Mouse (Mus musculus) midbrain, embryonic 14.5 days (tissue): ENCODE measurements at regions not wholly inside any gene's neighbourhood (a gene's known extent, or its start where the extent isn't known, plus 50 kb on each side); places are given as distances from the start of the nearest gene placed in this dataset.

Experiments used
- ATAC-seq: fragments of 200-750 bp; cut with Nextera tagmentation; 2 replicates; pipeline ENCODE4 v1.8.0; 2017; ENCODE audit warnings: moderate number of reproducible peaks, moderate library complexity; ENCODE audit not compliant: low FRiP score, low TSS enrichment
- DNase-seq: peaks from one replicate; pipeline ENCODE4 v3.0.0-alpha.2; 2015
- H3K27ac ChIP-seq: fragments of 300-500 bp; sonication (generic); replicated peaks from 2 replicates; pipeline ENCODE4 v1.5.1; 2014; ENCODE audit warnings: mild to moderate bottlenecking, low read depth, low read length, moderate library complexity
- H3K27me3 ChIP-seq: fragments of 300-500 bp; sonication (generic); 2 replicates; pipeline ENCODE4 v1.6.1; 2014; ENCODE audit warnings: low read length, control low read depth, mixed read lengths; ENCODE audit not compliant: control insufficient read depth, insufficient read depth
- H3K36me3 ChIP-seq: fragments of 300-500 bp; sonication (generic); 2 replicates; pipeline ENCODE4 v1.6.1; 2014; ENCODE audit warnings: low read length, control low read depth; ENCODE audit not compliant: control insufficient read depth, insufficient read depth
- H3K4me1 ChIP-seq: fragments of 300-500 bp; sonication (generic); 2 replicates; pipeline ENCODE4 v1.6.1; 2014; ENCODE audit warnings: mild to moderate bottlenecking, antibody characterized with exemption, low read length, control low read depth; ENCODE audit not compliant: control insufficient read depth, insufficient read depth
- H3K4me2 ChIP-seq: fragments of 300-500 bp; sonication (generic); 2 replicates; pipeline ENCODE4 v1.6.1; 2014; ENCODE audit warnings: mild to moderate bottlenecking, low read length, moderate library complexity
- H3K4me3 ChIP-seq: fragments of 300-500 bp; sonication (generic); replicated peaks from 2 replicates; pipeline ENCODE4 v1.5.1; 2014; ENCODE audit warnings: low read depth, low read length
- H3K9ac ChIP-seq: fragments of 300-500 bp; sonication (generic); replicated peaks from 2 replicates; pipeline ENCODE4 v1.6.1; 2014; ENCODE audit warnings: mild to moderate bottlenecking, low read length, moderate library complexity
- H3K9me3 ChIP-seq: fragments of 300-500 bp; sonication (generic); 2 replicates; pipeline ENCODE4 v1.6.1; 2016; ENCODE audit warnings: low read length, control low read depth, mixed read lengths; ENCODE audit not compliant: control insufficient read depth
- WGBS: fragments of 180-500 bp; shearing (Covaris S2); extraction: QIAGEN DNeasy Blood & Tissue Kit; methylation state at CpG from one replicate; pipeline ENCODE4 v1.1.7; 2014; 5-methylcytosine and 5-hydroxymethylcytosine counted together

GRCm38 (mm10) chr2:137764785-137765184 is 491.6 kb upstream of the Btbd3 start:
- no peak for ATAC-seq
- H3K36me3 ChIP-seq = no peaks in the 10 kb centered on the region
- no peak for DNase-seq
- no peaks in the 10 kb centered on the region for H3K4me1 ChIP-seq
- no peak overlapping the region for H3K27ac ChIP-seq
- H3K9ac ChIP-seq = no peak overlapping the region
- H3K27me3 ChIP-seq = no peaks in the 10 kb centered on the region
- no peak overlapping the region for H3K4me2 ChIP-seq
- H3K4me3 ChIP-seq = no peak overlapping the region
- H3K9me3 ChIP-seq = no peaks in the 10 kb centered on the region

DNA sequence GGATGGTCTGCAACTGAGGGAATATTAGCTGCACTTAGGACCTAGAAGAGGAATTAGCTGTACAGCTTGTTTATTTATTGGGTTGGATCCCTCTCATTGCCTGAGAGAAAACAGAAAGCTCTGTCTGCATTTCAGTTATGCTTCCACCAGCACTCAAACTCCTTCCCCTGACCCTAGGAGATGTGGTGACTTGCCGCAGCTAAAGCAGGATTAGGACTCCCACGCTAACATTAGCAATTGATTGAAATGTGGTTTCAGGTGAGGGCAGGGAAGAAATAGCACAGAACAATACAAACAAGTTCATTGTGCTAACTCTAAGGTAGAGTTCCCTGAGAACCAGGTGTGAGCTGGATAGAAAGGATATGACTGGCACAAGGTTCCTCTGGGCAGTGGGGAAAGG is 496.9 kb upstream of the Btbd3 start:
- no peaks in the 10 kb centered on the region for H3K36me3 ChIP-seq
- 81% methylated on average over 2 of the region's 2 CpGs for WGBS
- no peak overlapping the region for H3K9ac ChIP-seq
- DNase-seq (no peak), ATAC-seq (no peak)
- no peak overlapping the region for H3K4me3 ChIP-seq
- no peaks in the 10 kb centered on the region for H3K9me3 ChIP-seq
- H3K4me1 ChIP-seq = peaks cover 7% of the 10 kb centered on the region
- no peak overlapping the region for H3K4me2 ChIP-seq
- no peaks in the 10 kb centered on the region for H3K27me3 ChIP-seq
- no peak overlapping the region for H3K27ac ChIP-seq

DNA sequence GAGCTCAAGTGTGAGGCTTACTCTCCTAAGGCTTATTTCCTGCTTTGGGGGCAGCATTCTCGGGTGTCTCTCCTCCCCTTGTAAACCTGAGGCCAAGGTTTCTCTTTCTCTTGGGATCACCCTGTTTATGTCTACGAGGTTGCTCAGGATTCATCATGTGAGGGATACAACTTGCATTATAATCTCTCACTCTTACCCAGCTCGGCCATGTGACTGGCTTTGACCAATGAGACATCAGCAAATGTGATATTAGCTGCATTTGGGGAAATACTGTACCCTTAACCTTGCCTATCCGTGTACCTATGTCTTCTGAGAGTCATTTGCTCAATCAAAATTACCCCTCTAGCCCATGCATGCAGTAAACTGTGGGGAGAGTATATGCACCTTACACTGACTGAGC is 498.0 kb upstream of the Btbd3 start:
- WGBS = 84% methylated on average over 4 of the region's 4 CpGs
- no peak overlapping the region for H3K27ac ChIP-seq
- H3K4me2 ChIP-seq = no peak overlapping the region
- H3K9me3 ChIP-seq = no peaks in the 10 kb centered on the region
- no peaks in the 10 kb centered on the region for H3K36me3 ChIP-seq
- H3K4me1 ChIP-seq = peaks cover 7% of the 10 kb centered on the region
- H3K9ac ChIP-seq = no peak overlapping the region
- H3K4me3 ChIP-seq = no peak overlapping the region
- ATAC-seq = no peak
- DNase-seq = no peak
- no peaks in the 10 kb centered on the region for H3K27me3 ChIP-seq

DNA sequence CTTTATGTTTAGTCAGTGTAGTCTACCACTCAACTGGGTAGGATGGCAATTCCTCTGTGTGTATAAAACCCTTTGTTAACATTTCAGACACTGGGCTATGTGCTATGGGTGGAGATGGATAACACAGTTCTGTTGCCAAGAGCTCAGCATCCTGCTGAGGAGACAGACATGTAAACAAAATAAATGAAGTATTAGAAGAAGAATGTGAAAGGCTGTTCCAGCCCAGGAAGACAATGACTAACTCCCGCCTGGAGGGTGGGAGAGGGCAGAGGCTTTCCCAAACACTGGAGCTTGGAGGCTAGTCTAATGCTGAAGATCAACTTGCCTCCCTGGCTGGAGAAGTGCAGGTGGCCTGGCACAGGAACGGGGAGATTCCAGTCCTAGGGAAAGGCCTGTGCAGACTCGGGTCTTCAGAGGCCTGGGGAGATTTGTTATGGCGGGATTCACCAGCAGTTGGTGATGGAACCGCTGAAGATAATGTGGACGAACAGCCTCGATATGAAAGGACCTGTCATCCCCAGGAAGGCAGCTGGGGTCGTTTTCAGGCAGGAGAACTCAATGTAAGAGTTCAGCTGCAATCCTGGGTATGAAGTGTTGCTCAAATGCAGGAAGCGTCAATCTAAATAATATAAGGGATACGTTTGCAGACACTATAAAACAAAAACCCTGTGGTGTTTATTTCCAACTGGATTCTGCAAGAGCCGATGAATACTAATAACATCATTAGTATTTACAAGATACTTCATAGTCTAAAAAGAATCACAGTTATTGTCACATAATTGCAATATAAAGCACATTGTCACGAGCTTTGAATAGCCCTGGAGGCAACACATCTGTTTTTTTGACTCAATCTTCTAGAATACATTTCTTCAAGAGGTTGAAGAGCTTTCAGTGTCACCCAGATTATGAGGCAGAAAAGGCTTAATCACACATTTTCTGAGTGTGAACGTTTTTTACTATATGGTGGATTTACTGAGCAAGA is 498.8 kb upstream of the Btbd3 start:
- no peak overlapping the region for H3K9ac ChIP-seq
- no peak overlapping the region for H3K4me3 ChIP-seq
- 45% methylated on average over 13 of the region's 13 CpGs for WGBS
- H3K27ac ChIP-seq = no peak overlapping the region
- peaks cover 7% of the 10 kb centered on the region for H3K4me1 ChIP-seq
- no peaks in the 10 kb centered on the region for H3K9me3 ChIP-seq
- no peaks in the 10 kb centered on the region for H3K27me3 ChIP-seq
- H3K4me2 ChIP-seq = no peak overlapping the region
- DNase-seq = peak; percentile 17
- ATAC-seq = no peak
- H3K36me3 ChIP-seq = no peaks in the 10 kb centered on the region

- no peak overlapping the region for H3K4me2 ChIP-seq
- H3K27ac ChIP-seq = no peak overlapping the region
- 10% methylated on average over 3 of the region's 3 CpGs for whole genome bisulfite sequencing
- H3K4me3 ChIP-seq = no peak overlapping the region
- DNase-seq (no peak), ATAC-seq (no peak)
- no peaks in the 10 kb centered on the region for H3K36me3 ChIP-seq
- no peaks in the 10 kb centered on the region for H3K9me3 ChIP-seq
- peaks cover 7% of the 10 kb centered on the region for H3K4me1 ChIP-seq
- no peaks in the 10 kb centered on the region for H3K27me3 ChIP-seq
- H3K9ac ChIP-seq = no peak overlapping the region
These were observed 500.1 kb upstream of the Btbd3 start for GRCm38 (mm10) chr2:137756220-137756619.

DNA sequence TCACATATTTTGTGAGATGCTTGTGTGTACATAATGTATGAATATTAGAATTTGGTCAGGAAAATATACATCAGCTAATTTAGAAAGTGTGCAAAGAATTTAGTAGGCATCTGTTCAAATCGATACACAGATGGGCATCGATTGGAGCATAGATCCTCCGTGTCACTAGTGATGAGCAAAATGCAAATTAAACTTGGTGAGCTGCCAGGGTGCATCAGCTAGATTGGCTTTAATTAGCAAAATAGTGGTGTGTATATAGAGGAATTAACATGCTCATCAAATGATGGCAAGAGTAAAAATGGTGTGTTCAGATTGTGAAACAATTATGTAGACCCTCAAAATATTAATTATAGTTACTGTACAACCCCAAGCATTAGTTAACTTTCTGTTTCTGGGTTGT is 501.9 kb upstream of the Btbd3 start:
- no peaks in the 10 kb centered on the region for H3K9me3 ChIP-seq
- H3K9ac ChIP-seq = no peak overlapping the region
- no peaks in the 10 kb centered on the region for H3K36me3 ChIP-seq
- H3K4me2 ChIP-seq = no peak overlapping the region
- H3K4me3 ChIP-seq = no peak overlapping the region
- ATAC-seq (no peak), DNase-seq (no peak)
- 86% methylated on average over 3 of the region's 3 CpGs for WGBS
- no peaks in the 10 kb centered on the region for H3K27me3 ChIP-seq
- peaks cover 7% of the 10 kb centered on the region for H3K4me1 ChIP-seq
- no peak overlapping the region for H3K27ac ChIP-seq

- H3K27ac ChIP-seq = no peak overlapping the region
- no peaks in the 10 kb centered on the region for H3K36me3 ChIP-seq
- 7% methylated on average over 2 of the region's 2 CpGs for WGBS
- H3K27me3 ChIP-seq = no peaks in the 10 kb centered on the region
- ATAC-seq (no peak), DNase-seq (peak; percentile 86)
- no peaks in the 10 kb centered on the region for H3K9me3 ChIP-seq
- no peak overlapping the region for H3K4me3 ChIP-seq
- no peak overlapping the region for H3K9ac ChIP-seq
- peaks cover 18% of the 10 kb centered on the region for H3K4me1 ChIP-seq
- no peak overlapping the region for H3K4me2 ChIP-seq
These were observed 524.0 kb upstream of the Btbd3 start for GRCm38 (mm10) chr2:137732410-137732809.

GRCm38 (mm10) chr2:137730472-137730931 is 525.9 kb upstream of the Btbd3 start:
- no peaks in the 10 kb centered on the region for H3K27me3 ChIP-seq
- no peaks in the 10 kb centered on the region for H3K9me3 ChIP-seq
- H3K4me1 ChIP-seq = peaks cover 18% of the 10 kb centered on the region
- H3K4me2 ChIP-seq = peak overlapping the region; percentile 37
- DNase-seq = peak; percentile 59
- H3K4me3 ChIP-seq = no peak overlapping the region
- H3K9ac ChIP-seq = no peak overlapping the region
- WGBS = 9% methylated on average over 12 of the region's 12 CpGs
- no peaks in the 10 kb centered on the region for H3K36me3 ChIP-seq
- ATAC-seq = peak; percentile 49; the same call in 1 of the 2 replicates
- no peak overlapping the region for H3K27ac ChIP-seq

GRCm38 (mm10) chr2:137729871-137730270 is 526.5 kb upstream of the Btbd3 start:
- DNase-seq = peak; percentile 33
- Histone ChIP-seq H3K36me3 (no peaks in the 10 kb centered on the region), H3K9me3 (no peaks in the 10 kb centered on the region), H3K27me3 (no peaks in the 10 kb centered on the region), H3K4me2 (peak overlapping the region; percentile 37; the same call in 1 of the 2 replicates), H3K4me3 (no peak overlapping the region), H3K9ac (no peak overlapping the region), H3K27ac (no peak overlapping the region), H3K4me1 (peaks cover 18% of the 10 kb centered on the region)
- peak; percentile 58; the same call in 1 of the 2 replicates for ATAC-seq
- 41% methylated on average over 6 of the region's 6 CpGs for WGBS
